Mouse (Mus musculus) kidney, embryonic 16.5 days (tissue): Measurements from ENCODE around the gene Oxt. TPM values are rescaled to one million over a fixed set of nuclear protein-coding genes. Genes with fewer than 3 reads are reported as not detected.

ENCODE experiments used
- ATAC-seq: fragments of 200-750 bp; cut with Nextera tagmentation; 2 replicates; pipeline ENCODE4 v1.8.0; 2017; ENCODE audit warnings: moderate TSS enrichment; ENCODE audit not compliant: low FRiP score, low TSS enrichment
- H3K27ac ChIP-seq: fragments of 300-500 bp; sonication (generic); 2 replicates; pipeline ENCODE4 v1.5.1; 2014; ENCODE audit warnings: low read length
- H3K27me3 ChIP-seq: fragments of 300-500 bp; sonication (generic); 2 replicates; pipeline ENCODE4 v1.6.1; 2014; ENCODE audit warnings: low read length, control low read depth, mixed read lengths; ENCODE audit not compliant: insufficient read depth
- H3K36me3 ChIP-seq: fragments of 300-500 bp; sonication (generic); 2 replicates; pipeline ENCODE4 v1.6.1; 2014; ENCODE audit warnings: low read length, control low read depth, mixed read lengths; ENCODE audit not compliant: insufficient read depth
- H3K4me1 ChIP-seq: fragments of 300-500 bp; sonication (generic); 2 replicates; pipeline ENCODE4 v1.6.1; 2014; ENCODE audit warnings: low read length, control low read depth, mixed read lengths; ENCODE audit not compliant: insufficient read depth
- H3K4me2 ChIP-seq: fragments of 300-500 bp; sonication (generic); replicated peaks from 2 replicates; pipeline ENCODE4 v1.6.1; 2014; ENCODE audit warnings: low read depth, low read length
- H3K4me3 ChIP-seq: fragments of 300-500 bp; sonication (generic); 2 replicates; pipeline ENCODE4 v1.5.1; 2014; ENCODE audit warnings: mild to moderate bottlenecking, low read length
- H3K9ac ChIP-seq: fragments of 300-500 bp; sonication (generic); replicated peaks from 2 replicates; pipeline ENCODE4 v1.6.1; 2014; ENCODE audit warnings: low read length
- H3K9me3 ChIP-seq: fragments of 300-500 bp; sonication (generic); 2 replicates; pipeline ENCODE4 v1.6.1; 2016; ENCODE audit warnings: low read length, control low read depth
- WGBS: fragments of 180-500 bp; shearing (Covaris S2); extraction: QIAGEN DNeasy Blood & Tissue Kit; methylation state at CpG from one replicate; pipeline ENCODE4 v1.1.7; 2014; 5-methylcytosine and 5-hydroxymethylcytosine counted together
- polyA plus RNA-seq: library from polyadenylated mRNA; unstranded; fragments of >200 nt; fragmentation: Nextera tagmentation; extraction: Ambion mirVana; gene quantifications from 2 replicates; pipeline ENCODE4 v1.2.1, GENCODE M21; 2015

Gene Oxt
- polyA plus RNA-seq, 1 experiment from 2014 or later = 0.32 TPM

DNA sequence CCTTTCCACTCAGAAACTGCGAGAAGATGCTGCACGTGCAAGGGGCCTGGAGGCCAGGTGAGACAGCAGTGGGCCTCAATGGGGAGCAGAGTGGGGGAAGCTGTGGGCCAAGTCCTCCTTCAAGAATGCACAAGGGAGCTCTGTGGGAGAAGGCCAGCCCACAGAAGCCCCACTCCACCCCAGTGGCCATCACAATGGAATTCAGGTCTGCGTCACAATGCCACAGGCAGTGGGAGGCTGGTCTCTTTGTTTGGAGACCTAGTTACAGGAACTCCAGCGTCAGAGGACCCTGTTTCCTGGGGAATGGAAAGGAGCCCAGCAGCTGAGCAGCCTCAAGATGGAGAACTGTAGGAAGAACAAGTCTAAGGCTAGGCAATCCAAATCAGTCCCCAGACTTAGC lies 13.2 kb downstream of the Oxt start:
- WGBS = 73% methylated on average over 4 of the region's 4 CpGs
- H3K4me3 ChIP-seq = no peak overlapping the region
- H3K9ac ChIP-seq = no peak overlapping the region
- no peak for ATAC-seq
- peaks cover 22% of the 10 kb centered on the region for H3K36me3 ChIP-seq
- H3K4me1 ChIP-seq = no peaks in the 10 kb centered on the region
- no peaks in the 10 kb centered on the region for H3K27me3 ChIP-seq
- H3K9me3 ChIP-seq = no peaks in the 10 kb centered on the region
- no peak overlapping the region for H3K4me2 ChIP-seq
- H3K27ac ChIP-seq = no peak overlapping the region

DNA sequence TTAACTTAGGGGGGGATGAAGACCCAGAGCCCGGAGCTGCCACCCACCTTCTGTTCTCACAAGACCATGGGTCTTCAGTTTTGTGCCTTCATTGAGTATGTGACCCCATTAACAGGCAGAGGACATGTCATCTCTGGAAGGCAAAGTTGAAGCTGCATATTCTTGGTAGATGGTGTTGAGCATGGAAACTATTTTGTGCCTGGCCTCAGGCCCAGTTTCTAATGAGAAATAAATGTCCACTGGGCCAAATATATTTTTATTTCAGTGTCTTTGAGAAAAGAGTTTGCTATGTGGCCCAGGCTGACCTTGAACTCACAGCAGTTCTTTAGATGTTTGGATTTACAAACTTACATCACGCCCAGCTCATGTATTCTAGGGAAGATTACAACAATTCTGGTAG lies 13.8 kb downstream of the Oxt start:
- Histone ChIP-seq H3K9me3 (no peaks in the 10 kb centered on the region), H3K4me3 (no peak overlapping the region), H3K4me1 (no peaks in the 10 kb centered on the region), H3K4me2 (no peak overlapping the region), H3K36me3 (peaks cover 26% of the 10 kb centered on the region), H3K9ac (no peak overlapping the region), H3K27me3 (no peaks in the 10 kb centered on the region), H3K27ac (no peak overlapping the region)
- 89% methylated on average over 2 of the region's 2 CpGs for WGBS
- ATAC-seq = no peak

DNA sequence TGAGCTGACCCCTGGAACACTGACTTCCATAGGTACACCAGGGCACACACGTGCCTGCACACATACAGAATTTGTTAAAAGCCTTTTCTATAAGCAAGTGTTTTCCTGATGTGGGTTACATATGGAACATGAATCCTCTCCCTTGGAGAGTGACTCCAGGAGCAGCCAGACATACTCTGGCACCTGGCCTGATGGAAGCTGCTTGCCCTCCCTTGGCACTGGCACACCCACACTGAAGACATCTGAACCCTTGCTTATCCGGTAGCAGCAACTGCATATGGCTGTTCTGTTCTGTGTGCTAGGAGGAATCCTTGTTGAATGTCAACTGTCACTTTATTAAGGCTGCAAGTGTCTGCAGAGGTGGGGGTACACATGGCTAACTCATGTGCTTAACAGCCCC lies 15.0 kb downstream of the Oxt start:
- Histone ChIP-seq H3K4me3 (no peak overlapping the region), H3K9ac (no peak overlapping the region), H3K9me3 (no peaks in the 10 kb centered on the region), H3K4me1 (no peaks in the 10 kb centered on the region), H3K36me3 (peaks cover 33% of the 10 kb centered on the region), H3K27ac (no peak overlapping the region), H3K27me3 (no peaks in the 10 kb centered on the region), H3K4me2 (no peak overlapping the region)
- no peak for ATAC-seq
- 95% methylated on average over 2 of the region's 2 CpGs for WGBS

DNA sequence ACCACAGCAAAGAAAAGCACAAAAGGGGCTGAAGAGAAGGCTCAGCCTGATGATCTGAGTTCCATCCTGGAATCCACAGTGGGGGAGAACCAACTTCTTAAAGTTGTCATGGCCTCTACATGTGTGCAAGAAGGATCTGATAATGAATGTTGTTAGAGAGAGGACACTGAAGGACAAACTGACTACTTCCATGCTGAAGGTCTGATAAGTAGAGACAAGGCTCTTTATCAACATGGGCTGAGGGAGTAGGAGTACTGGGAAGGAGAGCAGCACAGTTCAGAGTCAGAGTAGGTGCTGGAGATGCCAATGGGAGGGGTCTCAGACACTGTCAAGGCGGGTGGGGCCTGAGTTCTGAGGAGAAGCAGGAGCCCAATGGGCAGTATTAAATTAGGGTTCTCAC lies 19.6 kb downstream of the Oxt start:
- Histone ChIP-seq H3K4me2 (no peak overlapping the region), H3K27me3 (no peaks in the 10 kb centered on the region), H3K4me1 (no peaks in the 10 kb centered on the region), H3K9me3 (no peaks in the 10 kb centered on the region), H3K4me3 (no peak overlapping the region), H3K9ac (no peak overlapping the region), H3K27ac (no peak overlapping the region), H3K36me3 (peaks cover 43% of the 10 kb centered on the region)
- WGBS = 93% methylated on average over 1 of the region's 1 CpGs
- ATAC-seq = no peak

DNA sequence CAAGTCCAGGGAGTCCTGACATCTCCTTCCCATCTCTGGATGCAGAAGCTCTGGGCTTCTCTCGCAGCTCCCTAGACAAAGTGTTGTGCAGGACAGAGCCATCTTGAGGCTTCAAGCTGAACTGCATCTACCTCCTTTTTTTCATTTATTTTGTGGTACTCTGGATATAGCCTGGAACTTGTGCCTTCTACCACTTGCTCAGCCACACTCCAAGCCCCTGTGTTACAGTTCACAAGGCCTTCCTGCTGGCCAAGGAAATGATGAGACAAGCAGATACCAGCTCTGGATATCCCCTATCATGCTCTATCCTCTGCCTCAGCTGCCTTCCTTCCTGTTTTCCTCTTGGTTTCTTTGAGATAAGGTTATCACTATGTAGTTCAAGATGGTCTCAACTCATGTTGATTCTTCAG lies 21.6 kb downstream of the Oxt start:
- H3K36me3 ChIP-seq = peaks cover 34% of the 10 kb centered on the region; the same call in 1 of the 2 replicates
- H3K27ac ChIP-seq = no peak overlapping the region
- no peak overlapping the region for H3K4me2 ChIP-seq
- peak; percentile 27; the same call in 1 of the 2 replicates for ATAC-seq
- H3K4me3 ChIP-seq = no peak overlapping the region
- 19% methylated on average over 1 of the region's 1 CpGs for WGBS
- H3K9me3 ChIP-seq = no peaks in the 10 kb centered on the region
- H3K9ac ChIP-seq = no peak overlapping the region
- no peaks in the 10 kb centered on the region for H3K4me1 ChIP-seq
- H3K27me3 ChIP-seq = no peaks in the 10 kb centered on the region

DNA sequence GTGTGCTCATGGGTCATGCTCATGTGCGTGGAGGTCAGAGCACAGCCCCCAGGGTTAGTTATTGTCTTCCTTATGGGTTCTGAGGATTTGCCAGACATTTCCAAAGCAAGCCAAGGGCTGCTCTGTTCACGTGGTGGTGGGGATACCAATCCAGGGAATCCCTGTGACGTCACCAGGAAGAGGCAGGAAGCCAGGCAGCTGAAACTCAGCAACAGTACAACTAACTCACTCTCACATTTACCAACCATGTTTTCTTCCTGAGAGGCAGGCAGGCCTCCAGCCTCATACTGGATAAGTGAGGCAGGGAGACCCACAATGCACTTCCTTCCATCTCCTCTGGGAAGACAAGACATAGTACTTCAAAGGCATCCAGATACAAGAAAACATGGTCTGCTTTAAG lies 22.4 kb downstream of the Oxt start:
- no peak overlapping the region for H3K9ac ChIP-seq
- no peaks in the 10 kb centered on the region for H3K4me1 ChIP-seq
- no peak overlapping the region for H3K4me3 ChIP-seq
- H3K9me3 ChIP-seq = no peaks in the 10 kb centered on the region
- no peak for ATAC-seq
- H3K27me3 ChIP-seq = no peaks in the 10 kb centered on the region
- 64% methylated on average over 3 of the region's 3 CpGs for WGBS
- H3K27ac ChIP-seq = no peak overlapping the region
- peaks cover 42% of the 10 kb centered on the region for H3K36me3 ChIP-seq
- no peak overlapping the region for H3K4me2 ChIP-seq

DNA sequence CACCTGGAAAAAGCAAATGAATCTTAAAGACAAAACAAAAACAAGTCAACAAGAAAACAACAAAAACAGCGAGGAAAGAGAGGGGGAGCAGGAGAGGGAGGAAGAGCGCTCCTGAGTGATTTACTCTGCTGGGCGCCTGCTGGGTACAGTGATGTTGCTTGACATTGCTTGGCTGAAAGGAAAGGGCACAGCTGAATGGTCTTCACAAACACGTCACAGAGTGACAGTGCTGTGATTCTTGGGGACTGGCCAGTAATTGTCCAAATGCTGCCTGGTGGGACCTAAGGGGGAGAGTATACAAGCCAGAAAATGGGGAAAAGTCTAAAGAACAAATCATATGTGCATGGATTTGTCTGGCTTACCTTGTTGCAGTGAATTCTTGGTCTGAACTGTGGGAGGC lies 26.2 kb downstream of the Oxt start:
- no peak overlapping the region for H3K4me3 ChIP-seq
- no peaks in the 10 kb centered on the region for H3K4me1 ChIP-seq
- no peak overlapping the region for H3K9ac ChIP-seq
- no peak overlapping the region for H3K27ac ChIP-seq
- H3K36me3 ChIP-seq = peaks cover 33% of the 10 kb centered on the region
- 67% methylated on average over 4 of the region's 4 CpGs for WGBS
- H3K27me3 ChIP-seq = no peaks in the 10 kb centered on the region
- H3K9me3 ChIP-seq = no peaks in the 10 kb centered on the region
- no peak for ATAC-seq
- no peak overlapping the region for H3K4me2 ChIP-seq

DNA sequence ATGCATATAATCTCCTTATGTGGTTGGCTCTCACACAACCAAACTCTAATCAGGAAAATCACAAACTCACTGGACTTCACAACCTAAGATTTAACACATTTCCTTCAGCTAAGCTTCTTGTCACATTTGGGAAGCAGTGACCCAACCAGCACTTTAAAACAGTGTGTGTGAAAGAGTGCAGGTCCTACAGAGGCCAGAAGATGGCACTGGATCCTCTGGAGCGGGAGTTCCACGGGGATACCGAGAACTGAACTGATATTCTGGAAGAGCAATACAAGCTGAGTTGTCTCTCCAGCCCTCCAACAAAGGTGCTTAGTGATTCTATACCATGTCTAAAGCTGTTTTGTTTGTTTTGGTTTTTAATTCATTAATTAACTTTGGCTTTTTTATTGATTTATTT lies 37.1 kb downstream of the Oxt start:
- no peak overlapping the region for H3K4me3 ChIP-seq
- H3K9me3 ChIP-seq = no peaks in the 10 kb centered on the region
- H3K4me2 ChIP-seq = no peak overlapping the region
- H3K9ac ChIP-seq = no peak overlapping the region
- H3K27me3 ChIP-seq = no peaks in the 10 kb centered on the region
- ATAC-seq = no peak
- 71% methylated on average over 3 of the region's 3 CpGs for WGBS
- no peak overlapping the region for H3K27ac ChIP-seq
- no peaks in the 10 kb centered on the region for H3K4me1 ChIP-seq
- H3K36me3 ChIP-seq = peaks cover 26% of the 10 kb centered on the region

DNA sequence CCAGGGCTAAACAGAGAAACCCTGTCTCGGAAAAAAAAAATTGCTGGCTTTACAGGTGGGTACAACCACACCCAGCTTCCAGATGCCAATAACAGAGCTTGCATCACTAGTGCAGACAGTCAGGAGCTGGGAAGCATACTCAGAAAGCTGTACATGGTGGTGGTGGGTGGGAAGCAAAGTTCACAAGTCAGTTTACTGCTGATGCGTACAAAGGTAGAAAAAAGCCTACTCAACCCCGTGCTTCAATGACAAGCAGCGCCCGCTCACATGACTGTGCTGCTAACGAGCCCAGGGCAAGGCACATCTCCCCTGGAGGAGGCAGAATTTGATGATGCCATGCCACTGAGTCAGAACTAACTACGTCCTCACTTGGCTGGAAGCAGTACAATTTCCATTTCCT lies 43.0 kb downstream of the Oxt start:
- H3K9ac ChIP-seq = no peak overlapping the region
- no peak overlapping the region for H3K27ac ChIP-seq
- 91% methylated on average over 7 of the region's 7 CpGs for WGBS
- peaks cover 34% of the 10 kb centered on the region for H3K36me3 ChIP-seq
- H3K4me1 ChIP-seq = no peaks in the 10 kb centered on the region
- H3K4me2 ChIP-seq = no peak overlapping the region
- no peaks in the 10 kb centered on the region for H3K27me3 ChIP-seq
- H3K4me3 ChIP-seq = no peak overlapping the region
- no peak for ATAC-seq
- H3K9me3 ChIP-seq = no peaks in the 10 kb centered on the region
